Mouse (Mus musculus): ENCODE results near the gene Notch3. TPM values are rescaled to one million over a fixed set of nuclear protein-coding genes. Genes with fewer than 3 reads are reported as not detected.

The Notch3 gene
- polyA plus RNA-seq, 1 experiment from 2014 or later: 14.5 TPM

Other genes starting within 250 kb of the Notch3 start
- gene Rrp1b, start 130.8 kb downstream of the Notch3 start, polyA plus RNA-seq (2015; fragmentation: Nextera tagmentation; extraction: Ambion mirVana): 40.1 and 42.6 TPM in 2 replicates
- 0.07 and 0.45 TPM in 2 replicates for gene Hsf2bp, start 130.5 kb downstream of the Notch3 start, polyA plus RNA-seq (2015; fragmentation: Nextera tagmentation; extraction: Ambion mirVana)
- 14.4 and 25.3 TPM in 2 replicates for gene Ephx3, start 22.7 kb upstream of the Notch3 start, polyA plus RNA-seq (2015; fragmentation: Nextera tagmentation; extraction: Ambion mirVana)
- 51.7 and 58.0 TPM in 2 replicates for gene Brd4, start 117.9 kb upstream of the Notch3 start, polyA plus RNA-seq (2015; fragmentation: Nextera tagmentation; extraction: Ambion mirVana)
- gene Akap8, start 154.4 kb upstream of the Notch3 start, polyA plus RNA-seq (2015; fragmentation: Nextera tagmentation; extraction: Ambion mirVana): 94.7 and 98.8 TPM in 2 replicates
- 72.0 and 78.9 TPM in 2 replicates for gene Akap8l, start 183.8 kb upstream of the Notch3 start, polyA plus RNA-seq (2015; fragmentation: Nextera tagmentation; extraction: Ambion mirVana)
- gene Wiz, start 222.6 kb upstream of the Notch3 start, polyA plus RNA-seq (2015; fragmentation: Nextera tagmentation; extraction: Ambion mirVana): 23.7 and 24.5 TPM in 2 replicates
- gene Rasal3, start 236.7 kb upstream of the Notch3 start, polyA plus RNA-seq (2015; fragmentation: Nextera tagmentation; extraction: Ambion mirVana): 1.8 and 2.1 TPM in 2 replicates